Mouse (Mus musculus): ENCODE results near the gene Dlg1. TPM values are rescaled to one million over a fixed set of nuclear protein-coding genes. Genes with fewer than 3 reads are reported as not detected.

The Dlg1 gene
- polyA plus RNA-seq, 1 experiment from 2014 or later: 21.9 TPM

Other genes starting within 250 kb of the Dlg1 start
- 7.7 and 9.0 TPM in 2 replicates for gene Bdh1, start 241.2 kb upstream of the Dlg1 start, polyA plus RNA-seq (2014; fragmentation: Nextera tagmentation; extraction: Ambion mirVana)
- gene Meltf, start 215.4 kb downstream of the Dlg1 start, polyA plus RNA-seq (2014; fragmentation: Nextera tagmentation; extraction: Ambion mirVana): not detected in 2 replicates

All from heart, embryonic 14.5 days (tissue).